Mouse (Mus musculus) MEL (cell line): ENCODE results near the gene Enthd1.

Experiments used
- CTCF ChIP-seq, 3 experiments: IDR thresholded peaks in 2 of 3; conservative IDR thresholded peaks in 1 of 3; 2 replicates each; pipeline ENCODE4 v1.5.1; 2011 to 2012; ENCODE audit warnings: low read length in 3 of 3, low read depth in 2 of 3, mild to moderate bottlenecking in 2 of 3, improper control_type of control experiment in 1 of 3, inconsistent platforms in 1 of 3, mixed read lengths in 1 of 3, moderate library complexity in 1 of 3; ENCODE audit not compliant: control insufficient read depth in 1 of 3, insufficient read depth in 1 of 3, poor library complexity in 1 of 3, severe bottlenecking in 1 of 3
- EP300 ChIP-seq, 2 experiments: IDR thresholded peaks; 2 replicates each; pipeline ENCODE4 v1.6.1; 2011; ENCODE audit warnings: improper control_type of control experiment in 2 of 2, low read length in 2 of 2, low read depth in 1 of 2, mild to moderate bottlenecking in 1 of 2
- KAT2A ChIP-seq: conservative IDR thresholded peaks from 2 replicates; pipeline ENCODE4 v1.6.1; 2012; ENCODE audit warnings: low read depth, low read length, improper control_type of control experiment, inconsistent platforms
- MYC ChIP-seq: IDR thresholded peaks from 2 replicates; pipeline ENCODE4 v1.6.1; 2011; ENCODE audit warnings: low read depth, mild to moderate bottlenecking, low read length, improper control_type of control experiment, moderate library complexity
- POLR2A ChIP-seq, 2 experiments: IDR thresholded peaks; 2 replicates each; pipeline ENCODE4 v1.6.1; 2011 to 2012; ENCODE audit warnings: low read length in 2 of 2, mild to moderate bottlenecking in 2 of 2, control low read depth in 1 of 2, improper control_type of control experiment in 1 of 2, low read depth in 1 of 2, moderate library complexity in 1 of 2; ENCODE audit not compliant: control insufficient read depth in 1 of 2, insufficient read depth in 1 of 2, poor library complexity in 1 of 2
- TCF12 ChIP-seq: IDR thresholded peaks from 2 replicates; pipeline ENCODE4 v1.6.1; 2014; ENCODE audit warnings: low read depth, mild to moderate bottlenecking, inconsistent platforms, low read length, improper control_type of control experiment, moderate library complexity
- USF2 ChIP-seq, 2 experiments: IDR thresholded peaks; 2 replicates each; pipeline ENCODE4 v1.6.1; 2011 to 2012; ENCODE audit warnings: improper control_type of control experiment in 2 of 2, low read length in 2 of 2, borderline replicate concordance in 1 of 2, inconsistent platforms in 1 of 2, low read depth in 1 of 2, mild to moderate bottlenecking in 1 of 2; ENCODE audit not compliant: insufficient read depth in 1 of 2

DNA sequence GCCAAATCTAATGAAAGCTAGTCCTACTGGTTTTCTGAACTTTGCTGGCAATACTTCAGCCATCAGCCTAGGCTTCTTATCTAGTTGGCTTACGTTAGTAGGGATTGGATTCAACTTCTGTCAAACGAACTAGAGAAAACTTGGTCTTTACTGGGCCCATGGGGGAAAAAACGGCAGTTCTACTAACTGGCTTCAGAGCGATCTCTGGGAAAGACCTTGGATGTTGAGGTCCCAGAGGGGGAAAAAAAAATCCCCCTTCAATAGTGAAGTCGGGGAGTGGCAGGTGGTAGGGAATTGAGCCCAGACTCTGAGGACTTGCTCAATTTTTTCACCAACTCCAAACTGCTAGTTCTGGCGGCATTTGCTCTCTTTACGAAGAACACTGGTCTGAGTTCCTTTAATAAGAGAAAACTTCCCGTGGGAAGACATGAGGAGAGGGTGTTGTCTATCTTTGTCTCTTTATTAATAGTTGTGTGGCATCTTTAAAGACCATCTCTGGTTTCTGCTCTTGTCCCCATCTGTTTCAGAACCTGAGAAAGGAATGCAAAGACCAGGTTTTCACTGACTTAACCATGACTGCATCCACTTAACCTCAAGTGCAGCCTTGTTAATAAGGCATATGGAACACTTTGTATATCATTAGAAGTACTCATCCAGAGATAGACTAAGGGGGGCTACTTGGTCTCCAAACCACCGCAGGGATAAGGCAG lies 8.0 kb upstream of the Enthd1 start:
- no peak for TF ChIP-seq TCF12
- no peak for TF ChIP-seq CTCF (IDR thresholded peaks at IDR 0.05 in 2 of 3, conservative IDR thresholded peaks at IDR 0.05 in 1 of 3; ENCODE audit: control insufficient read depth in 1 of 3, insufficient read depth in 1 of 3, low read depth in 2 of 3, low read length in 3 of 3, poor library complexity in 1 of 3, severe bottlenecking in 1 of 3)
- no peak for TF ChIP-seq EP300 (IDR thresholded peaks at IDR 0.05; ENCODE audit: low read depth in 1 of 2, low read length in 2 of 2)
- TF ChIP-seq POLR2A (IDR thresholded peaks at IDR 0.05; ENCODE audit: control insufficient read depth in 1 of 2, insufficient read depth in 1 of 2, low read depth in 1 of 2, low read length in 2 of 2, poor library complexity in 1 of 2): no peak
- TF ChIP-seq KAT2A: no peak
- TF ChIP-seq MYC: no peak
- TF ChIP-seq USF2 (IDR thresholded peaks at IDR 0.05; ENCODE audit: borderline replicate concordance in 1 of 2, insufficient read depth in 1 of 2, low read depth in 1 of 2, low read length in 2 of 2): no peak
